Mouse (Mus musculus): ENCODE measurements around the gene Pgs1.

DNA sequence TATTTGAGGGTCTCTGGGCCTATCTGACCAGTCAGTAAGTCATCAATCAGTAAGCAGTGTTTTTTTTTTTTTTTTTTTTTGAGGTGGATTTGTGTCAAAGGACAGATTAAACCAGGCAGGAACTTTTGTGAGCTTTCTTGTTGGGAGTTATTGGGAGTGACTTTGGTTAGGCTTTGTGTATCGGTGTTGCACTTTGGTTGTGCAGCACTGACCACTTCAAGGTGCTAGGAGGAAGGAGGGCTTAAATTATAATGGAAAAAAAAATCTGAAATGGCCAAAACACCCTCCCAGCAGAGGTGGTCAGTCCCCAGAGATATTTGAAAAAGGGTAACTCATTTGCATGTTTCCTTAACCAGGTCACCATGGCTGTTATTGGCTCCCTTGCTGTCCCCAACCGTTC is 11.0 kb downstream of the Pgs1 start:
- TF ChIP-seq POLR2A (IDR thresholded peaks at IDR 0.05; ENCODE audit: control insufficient read depth, extremely low read depth, insufficient read depth, low read length, poor library complexity) (no peak), CTCF (IDR thresholded peaks at IDR 0.05; ENCODE audit: borderline replicate concordance, control insufficient read depth, extremely low read depth, insufficient read depth, low read length, poor library complexity) (no peak)

Data from thymus, adult 2 months (tissue).